Mouse (Mus musculus): ENCODE data around the gene Psmc2.

GRCm38 (mm10) chr5:21831761-21832160, 46.7 kb downstream of the Psmc2 start:
- TF ChIP-seq CTCF (IDR thresholded peaks at IDR 0.05; ENCODE audit: low read depth, low read length) (no peak), POLR2A (IDR thresholded peaks at IDR 0.05; ENCODE audit: borderline replicate concordance, low read depth, low read length) (no peak)

Measured in bone marrow macrophage, adult 2 months (primary cell).